Mouse (Mus musculus) right cerebral cortex, postnatal 10 days (tissue): ENCODE data around the gene Ints3.
"Not testable (repeated sequence)": the region's sequence is repeated elsewhere in the genome, so short reads cannot be mapped to it uniquely, and the experiment has no call there.

Experiments
- DNase-seq, 2 experiments: peaks; one replicate each; pipeline ENCODE4 v3.0.0; 2021; ENCODE audit warnings: low spot score in 2 of 2

The Ints3 gene

DNA sequence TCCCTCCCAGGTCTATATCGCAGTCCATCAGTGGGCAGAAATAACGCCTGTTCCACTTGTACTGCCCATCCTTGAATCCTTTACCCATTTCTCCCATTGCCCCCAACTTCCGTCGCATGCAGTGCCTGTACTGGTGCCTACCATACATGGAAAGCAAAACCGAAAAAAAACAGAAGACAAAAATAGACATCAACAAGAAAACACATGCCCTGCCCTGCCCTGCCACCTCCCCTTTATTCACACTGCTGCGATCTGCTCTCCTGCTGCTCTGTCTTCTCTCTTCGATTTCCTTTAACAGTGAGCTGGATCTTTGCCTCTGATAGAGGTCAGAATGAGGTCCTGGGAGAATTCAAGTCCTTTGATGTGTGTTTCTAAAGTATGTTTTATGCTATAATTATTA, 75.5 kb downstream of the Ints3 start:
- no peak for DNase-seq

DNA sequence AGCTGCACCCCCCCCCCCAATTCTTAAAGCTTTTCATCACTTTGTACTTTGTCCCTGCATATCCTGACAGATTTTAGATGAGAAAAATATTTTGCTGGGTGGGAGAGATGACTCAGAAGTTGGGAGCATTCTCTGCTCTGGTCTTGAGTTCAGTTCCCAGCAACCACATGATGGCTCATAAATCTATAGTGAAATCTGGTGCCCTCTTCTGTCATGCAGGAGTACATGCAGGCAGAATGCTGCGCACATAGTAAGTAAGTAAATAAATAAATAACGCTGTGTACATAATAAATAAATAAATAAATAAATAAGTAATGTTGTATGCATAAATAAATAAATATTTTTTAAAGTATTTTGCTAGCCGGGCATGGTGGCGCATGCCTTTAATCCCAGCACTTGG, 85.6 kb downstream of the Ints3 start:
- no peak for DNase-seq

DNA sequence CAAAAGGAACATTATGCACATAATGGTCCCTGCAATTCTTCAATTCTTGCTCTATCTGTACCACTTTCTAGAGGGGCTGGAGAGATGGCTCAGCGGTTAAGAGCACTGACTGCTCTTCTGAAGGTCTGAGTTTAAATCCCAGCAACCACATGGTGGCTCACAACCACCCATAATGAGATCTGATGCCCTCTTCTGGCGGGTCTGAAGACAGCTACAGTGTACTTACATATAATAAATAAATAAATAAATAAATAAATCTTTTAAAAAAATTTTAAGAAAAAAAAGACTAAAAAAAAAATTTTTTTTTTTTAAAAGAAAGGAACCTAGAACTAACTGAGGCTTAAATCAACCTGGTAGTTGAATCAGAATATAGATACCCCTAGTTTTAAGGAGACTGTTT, 90.6 kb downstream of the Ints3 start:
- not testable (repeated sequence) for DNase-seq
